Mouse (Mus musculus) brain, embryonic 14.5 days (tissue): ENCODE measurements around the gene Ercc6l. TPM values are rescaled to one million over a fixed set of nuclear protein-coding genes. Genes with fewer than 3 reads are reported as not detected.
A peak's percentile ranks its signal among the peaks of the same experiment; 100 is the strongest.
"Not testable (repeated sequence)": the region's sequence is repeated elsewhere in the genome, so short reads cannot be mapped to it uniquely, and the experiment has no call there.

ENCODE experiments used
- DNase-seq: peaks from one replicate; pipeline ENCODE4 v3.0.0-alpha.2; 2011; ENCODE audit warnings: low read depth
- CTCF ChIP-seq: fragments of 200-500 bp; IDR thresholded peaks from 2 replicates; pipeline ENCODE4 v1.5.1; 2012; ENCODE audit warnings: inconsistent platforms, mild to moderate bottlenecking, moderate library complexity, borderline replicate concordance; ENCODE audit not compliant: insufficient read depth, insufficient read length; ENCODE audit errors: extremely low read depth
- POLR2A ChIP-seq: fragments of 200-500 bp; IDR thresholded peaks from 2 replicates; pipeline ENCODE4 v1.6.1; 2012; ENCODE audit warnings: mild to moderate bottlenecking, inconsistent platforms, borderline replicate concordance; ENCODE audit not compliant: poor library complexity, insufficient read depth, insufficient read length, severe bottlenecking; ENCODE audit errors: extremely low read depth
- polyA plus RNA-seq: library from polyadenylated mRNA; depleted of rRNA; stranded (reverse); fragments of >200 nt; gene quantifications from 2 replicates; pipeline ENCODE4 v1.2.3, GENCODE M21; 2012

The Ercc6l gene
- polyA plus RNA-seq, 1 experiment: 2.2 TPM

- DNase-seq: no peak
- TF ChIP-seq POLR2A (no peak), CTCF (no peak)
Observed at GRCm38 (mm10) chrX:102163529-102163928, 6.6 kb upstream of the Ercc6l start.

GRCm38 (mm10) chrX:102163096-102163495 lies 6.2 kb upstream of the Ercc6l start:
- TF ChIP-seq CTCF (no peak), POLR2A (no peak)
- DNase-seq: no peak

GRCm38 (mm10) chrX:102160528-102160927 lies 3.6 kb upstream of the Ercc6l start:
- TF ChIP-seq CTCF (no peak), POLR2A (no peak)
- no peak for DNase-seq

GRCm38 (mm10) chrX:102159778-102160177 lies 2.9 kb upstream of the Ercc6l start:
- no peak for DNase-seq
- TF ChIP-seq POLR2A (no peak), CTCF (no peak)

- TF ChIP-seq CTCF (no peak), POLR2A (no peak)
- DNase-seq: no peak
Observed at GRCm38 (mm10) chrX:102157423-102157791, 516 bp upstream of the Ercc6l start.

GRCm38 (mm10) chrX:102141157-102141556 lies 15.7 kb downstream of the Ercc6l start:
- TF ChIP-seq CTCF (no peak), POLR2A (no peak)
- no peak for DNase-seq

GRCm38 (mm10) chrX:102121321-102121720 lies 35.6 kb downstream of the Ercc6l start:
- no peak for TF ChIP-seq CTCF
- no peak for TF ChIP-seq POLR2A
- no peak for DNase-seq

GRCm38 (mm10) chrX:102119042-102119864 lies 37.6 kb downstream of the Ercc6l start, which contains the start of gene Pin4:
Pin4 (plus strand) TSS chrX:102119447.
- TF ChIP-seq POLR2A (no peak), CTCF (no peak)
- peak; percentile 99 for DNase-seq

GRCm38 (mm10) chrX:102115676-102116075 lies 41.2 kb downstream of the Ercc6l start:
- TF ChIP-seq POLR2A (no peak), CTCF (no peak)

GRCm38 (mm10) chrX:102109349-102109748 lies 47.5 kb downstream of the Ercc6l start:
- DNase-seq: not testable (repeated sequence)

More at GRCm38 (mm10) chrX:102115676-102116075, 41.2 kb downstream of the Ercc6l start:
- peak; percentile 79 for DNase-seq

- DNase-seq: not testable (repeated sequence)
Observed at GRCm38 (mm10) chrX:102103830-102104229, 53.1 kb downstream of the Ercc6l start.

- TF ChIP-seq POLR2A (no peak), CTCF (no peak)
- no peak for DNase-seq
Observed at GRCm38 (mm10) chrX:102101886-102102285, 55.0 kb downstream of the Ercc6l start.
